Mouse (Mus musculus): ENCODE measurements at regions not wholly inside any gene's neighbourhood (a gene's known extent, or its start where the extent isn't known, plus 50 kb on each side); places are given as distances from the start of the nearest gene placed in this dataset.

DNA sequence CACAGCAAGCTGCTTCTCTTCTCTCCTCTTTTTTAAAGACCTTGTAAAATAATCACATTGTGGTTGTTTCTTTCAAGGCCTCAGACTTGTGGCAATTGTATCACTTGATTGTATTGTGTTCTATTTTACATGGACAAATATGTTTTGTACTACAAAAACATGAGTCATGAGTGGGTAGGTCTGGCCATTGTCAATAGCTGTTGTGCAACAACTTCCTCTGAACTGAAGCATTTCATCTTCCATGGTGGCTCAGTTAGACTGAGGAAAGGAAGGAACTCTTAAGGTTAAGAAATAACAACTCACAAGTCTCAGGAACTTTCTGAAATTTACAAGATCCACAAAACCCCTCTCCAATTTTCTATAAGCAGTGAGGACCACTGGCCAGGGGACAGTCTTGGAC is 165.3 kb downstream of the Cdca7 start:
- peaks cover 2% of the 10 kb centered on the region for H3K9me3 ChIP-seq (replicated peaks; ENCODE audit: low read length)
- H3K4me1 ChIP-seq (ENCODE audit: control insufficient read depth in 1 of 2, insufficient read depth in 2 of 2): no peaks in the 10 kb centered on the region
- no peaks in the 10 kb centered on the region for H3K36me3 ChIP-seq (replicated peaks in 1 of 2; ENCODE audit: control insufficient read depth in 1 of 2, insufficient read depth in 1 of 2, low read length in 1 of 2)
- no peak overlapping the region for H3K4me3 ChIP-seq (replicated peaks in 1 of 3; ENCODE audit: low read depth in 2 of 3, low read length in 2 of 3, poor library complexity in 1 of 3)
- H3K79me2 ChIP-seq (replicated peaks; ENCODE audit: control insufficient read depth, extremely low read depth, insufficient read depth, poor library complexity, severe bottlenecking): no peaks in the 10 kb centered on the region
- in situ Hi-C loops (cut with MboI; ENCODE audit: low pct_ligation_motif_present, low pct_unique_long_range_greater_than_20kb, low sequenced_read_pairs): loop anchor here (25.0 kb wide), 1 partner anchor 646 kb away; no protein-coding TSS in a partner anchor
- H3K9ac ChIP-seq (ENCODE audit: insufficient read depth, low read depth): no peak overlapping the region
- H3K27me3 ChIP-seq (replicated peaks): peaks cover 2% of the 10 kb centered on the region
- H3K27ac ChIP-seq (ENCODE audit: insufficient read depth, low read depth): no peak overlapping the region
- dilution Hi-C loops (cut with MboI; ENCODE audit: extremely low pct_ligation_motif_present, extremely low pct_unique_long_range_greater_than_20kb, low sequenced_read_pairs): no loop called here
- no peak for DNase-seq (ENCODE audit: extremely low read depth)
- TF ChIP-seq ZNF384 (IDR thresholded peaks at IDR 0.05; ENCODE audit: low read depth, low read length) (no peak), GABPA (IDR thresholded peaks at IDR 0.05; ENCODE audit: insufficient replicate concordance, low read depth, low read length) (no peak), SIN3A (IDR thresholded peaks at IDR 0.05; ENCODE audit: low read length) (no peak), MXI1 (IDR thresholded peaks at IDR 0.05; ENCODE audit: low read depth, low read length) (no peak), KAT2A (IDR thresholded peaks at IDR 0.05; ENCODE audit: insufficient replicate concordance, low read length) (no peak), UBTF (IDR thresholded peaks at IDR 0.05; ENCODE audit: low read depth, low read length) (no peak), ZC3H11A (IDR thresholded peaks at IDR 0.05; ENCODE audit: low read depth, low read length) (no peak), IRF4 (IDR thresholded peaks at IDR 0.05; ENCODE audit: low read depth, low read length) (no peak)
- no peak overlapping the region for H3K4me2 ChIP-seq (ENCODE audit: insufficient read depth, low read depth, poor library complexity, severe bottlenecking)

DNA sequence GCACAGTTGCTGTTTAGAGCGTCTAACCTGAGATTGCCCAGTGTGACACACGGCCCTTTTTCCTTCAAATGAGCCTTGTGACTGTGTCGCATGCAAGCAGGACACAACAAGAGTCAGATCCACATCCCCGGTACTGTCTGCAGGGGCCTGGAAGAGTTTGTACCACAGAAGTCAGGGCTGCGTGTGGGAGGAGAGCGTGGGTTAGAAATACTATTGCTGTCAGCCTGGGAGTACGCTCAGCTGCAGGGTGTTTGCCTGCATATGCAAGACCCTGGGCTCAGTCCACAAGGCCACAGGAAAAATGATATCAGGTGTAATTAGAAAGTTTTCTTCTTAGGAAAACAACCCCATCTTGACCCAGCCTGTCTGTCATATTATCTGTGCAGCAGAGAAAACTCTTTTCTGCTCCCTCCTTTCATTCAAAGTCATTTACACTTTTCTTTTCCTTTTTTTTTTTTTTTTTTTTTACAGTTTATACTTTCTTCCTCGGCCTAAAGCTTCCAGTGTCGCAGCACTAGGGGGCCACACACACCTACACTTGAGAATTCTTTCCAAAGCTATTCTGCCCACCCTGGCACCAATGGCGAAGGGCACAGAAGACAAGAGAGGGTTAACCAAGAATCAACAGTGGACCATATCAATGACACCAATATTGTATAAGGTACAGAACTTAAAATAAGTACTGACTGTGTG is 168.3 kb downstream of the Cdca7 start:
- in situ Hi-C loops (cut with MboI; ENCODE audit: low pct_ligation_motif_present, low pct_unique_long_range_greater_than_20kb, low sequenced_read_pairs): loop anchor here (25.0 kb wide), 1 partner anchor 643 kb away; no protein-coding TSS in a partner anchor
- no peak for DNase-seq (ENCODE audit: extremely low read depth)

More for the DNA sequence above, 168.3 kb downstream of the Cdca7 start:
- Histone ChIP-seq H3K27ac (ENCODE audit: insufficient read depth, low read depth) (no peak overlapping the region), H3K9me3 (replicated peaks; ENCODE audit: low read length) (peaks cover 2% of the 10 kb centered on the region), H3K4me3 (replicated peaks in 1 of 3; ENCODE audit: low read depth in 2 of 3, low read length in 2 of 3, poor library complexity in 1 of 3) (no peak overlapping the region), H3K4me1 (ENCODE audit: control insufficient read depth in 1 of 2, insufficient read depth in 2 of 2) (no peaks in the 10 kb centered on the region), H3K4me2 (ENCODE audit: insufficient read depth, low read depth, poor library complexity, severe bottlenecking) (no peak overlapping the region), H3K79me2 (replicated peaks; ENCODE audit: control insufficient read depth, extremely low read depth, insufficient read depth, poor library complexity, severe bottlenecking) (no peaks in the 10 kb centered on the region), H3K36me3 (replicated peaks in 1 of 2; ENCODE audit: control insufficient read depth in 1 of 2, insufficient read depth in 1 of 2, low read length in 1 of 2) (no peaks in the 10 kb centered on the region), H3K9ac (ENCODE audit: insufficient read depth, low read depth) (no peak overlapping the region), H3K27me3 (replicated peaks) (no peaks in the 10 kb centered on the region)
- dilution Hi-C loops (cut with MboI; ENCODE audit: extremely low pct_ligation_motif_present, extremely low pct_unique_long_range_greater_than_20kb, low sequenced_read_pairs): no loop called here
- TF ChIP-seq ZMIZ1 (IDR thresholded peaks at IDR 0.05; ENCODE audit: low read depth, low read length): no peak
- TF ChIP-seq SMC3 (IDR thresholded peaks at IDR 0.05; ENCODE audit: low read depth, low read length): peak; percentile 14; the same call in 1 of the 2 replicates
- TF ChIP-seq ZC3H11A (IDR thresholded peaks at IDR 0.05; ENCODE audit: low read depth, low read length): no peak
- TF ChIP-seq NRF1 (IDR thresholded peaks at IDR 0.05; ENCODE audit: low read depth, low read length): no peak
- TF ChIP-seq CHD2 (IDR thresholded peaks at IDR 0.05; ENCODE audit: low read length): no peak
- peak; percentile 80 for TF ChIP-seq ZNF384 (IDR thresholded peaks at IDR 0.05; ENCODE audit: low read depth, low read length)
- TF ChIP-seq HCFC1 (IDR thresholded peaks at IDR 0.05; ENCODE audit: low read depth, low read length): no peak
- TF ChIP-seq POLR2AphosphoS2 (IDR thresholded peaks at IDR 0.05; ENCODE audit: low read depth, low read length): no peak
- TF ChIP-seq CTCF (conservative IDR thresholded peaks at IDR 0.05 in 1 of 2, IDR thresholded peaks at IDR 0.05 in 1 of 2; ENCODE audit: low read depth in 2 of 2, low read length in 2 of 2): peak in 1 of 2 experiments; percentile 38; a peak in 2 of 4 replicates
- TF ChIP-seq RAD21 (IDR thresholded peaks at IDR 0.05; ENCODE audit: low read depth, low read length): peak; percentile 40
- no peak for TF ChIP-seq BHLHE40 (IDR thresholded peaks at IDR 0.05; ENCODE audit: low read depth, low read length)
- TF ChIP-seq PAX5 (IDR thresholded peaks at IDR 0.05; ENCODE audit: low read length): no peak
- TF ChIP-seq SIN3A (IDR thresholded peaks at IDR 0.05; ENCODE audit: low read length): no peak
- TF ChIP-seq JUN (IDR thresholded peaks at IDR 0.05; ENCODE audit: insufficient read depth, low read depth, low read length): no peak
